Mouse (Mus musculus) brain, embryonic 14.5 days (tissue): Measurements from ENCODE around the gene Zmym6.

ENCODE experiments used
- CTCF ChIP-seq: fragments of 200-500 bp; IDR thresholded peaks from 2 replicates; pipeline ENCODE4 v1.5.1; 2012; ENCODE audit warnings: inconsistent platforms, mild to moderate bottlenecking, moderate library complexity, borderline replicate concordance; ENCODE audit not compliant: insufficient read depth, insufficient read length; ENCODE audit errors: extremely low read depth
- POLR2A ChIP-seq: fragments of 200-500 bp; IDR thresholded peaks from 2 replicates; pipeline ENCODE4 v1.6.1; 2012; ENCODE audit warnings: mild to moderate bottlenecking, inconsistent platforms, borderline replicate concordance; ENCODE audit not compliant: poor library complexity, insufficient read depth, insufficient read length, severe bottlenecking; ENCODE audit errors: extremely low read depth

DNA sequence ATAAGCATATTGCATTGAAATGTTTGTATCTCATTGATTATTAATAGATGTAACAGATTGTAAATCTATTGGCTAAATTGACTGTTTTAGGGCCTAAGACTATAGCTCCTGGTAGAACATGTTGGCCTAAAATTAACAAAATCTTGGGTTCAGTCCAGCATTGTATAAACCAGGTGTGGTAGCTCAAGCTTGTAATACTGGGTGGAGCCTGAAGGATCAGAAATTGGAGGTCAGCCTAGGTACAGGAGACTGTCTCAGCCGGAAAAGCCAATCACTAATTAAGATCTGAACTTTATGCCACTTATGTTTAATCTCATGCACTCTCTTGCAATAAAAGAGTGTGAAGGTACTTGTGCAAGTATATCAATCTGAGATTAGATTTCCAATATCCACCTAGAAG lies 8.6 kb downstream of the Zmym6 start:
- TF ChIP-seq CTCF (no peak), POLR2A (no peak)
